Mouse (Mus musculus) heart, postnatal 36 days (tissue): ENCODE measurements around the gene Trank1. TPM values are rescaled to one million over a fixed set of nuclear protein-coding genes. Genes with fewer than 3 reads are reported as not detected.

Experiments
- DNase-seq, 2 experiments: peaks; one replicate each; pipeline ENCODE4 v3.0.0; 2021 to 2022
- intact Hi-C: fragments of 180-260 bp; cut with DNase I; formaldehyde crosslinking; loops from one replicate; pipeline ENCODE4 v1.15.1; 2025
- total RNA-seq, 2 experiments: library from RNA; stranded (reverse); gene quantifications; 2 replicates each; pipeline ENCODE4 v1.2.3; 2021

Gene Trank1
- total RNA-seq, 2 experiments from 2014 or later = not detected

DNA sequence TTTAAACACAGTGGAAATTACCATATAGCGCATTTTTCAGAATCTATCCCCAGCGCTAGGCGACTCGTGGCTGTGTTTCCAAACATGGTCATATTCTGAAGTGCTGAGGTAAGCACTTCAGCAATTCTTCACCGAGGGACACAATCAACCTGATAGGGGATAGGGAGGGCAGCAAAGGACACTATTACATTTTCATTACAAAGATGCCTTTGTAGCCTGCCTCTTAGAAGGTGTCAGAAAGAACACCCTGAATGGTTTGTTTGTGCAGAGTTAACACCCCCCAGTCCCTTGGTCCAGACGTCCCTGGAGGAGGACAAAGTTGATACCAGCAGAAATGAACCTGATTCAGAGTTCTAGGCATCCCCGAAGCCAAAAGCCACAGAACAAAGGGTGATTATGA lies 15.1 kb upstream of the Trank1 start:
- no peak for DNase-seq
- intact Hi-C loops = no loop called here

DNA sequence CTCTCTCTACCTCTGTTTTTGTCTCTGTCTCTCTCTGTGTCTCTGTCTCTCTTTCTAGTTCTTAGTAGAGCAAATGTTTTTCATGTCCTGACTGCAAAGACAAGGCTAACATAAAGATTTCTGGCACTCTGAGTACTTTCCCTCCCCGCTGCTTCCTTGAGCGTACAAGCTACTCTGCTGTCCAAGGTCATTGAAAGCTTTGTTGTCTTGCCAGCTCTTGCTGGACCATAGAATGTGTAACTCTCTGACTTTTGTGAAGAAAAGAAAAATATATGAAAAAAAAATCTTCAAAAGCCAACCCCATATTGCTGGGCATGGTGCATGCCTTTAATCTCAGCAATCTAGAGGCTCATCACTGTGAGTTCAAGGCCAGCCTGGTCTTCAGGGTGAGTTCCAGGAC lies 12.9 kb upstream of the Trank1 start:
- no peak for DNase-seq
- intact Hi-C loops = no loop called here

DNA sequence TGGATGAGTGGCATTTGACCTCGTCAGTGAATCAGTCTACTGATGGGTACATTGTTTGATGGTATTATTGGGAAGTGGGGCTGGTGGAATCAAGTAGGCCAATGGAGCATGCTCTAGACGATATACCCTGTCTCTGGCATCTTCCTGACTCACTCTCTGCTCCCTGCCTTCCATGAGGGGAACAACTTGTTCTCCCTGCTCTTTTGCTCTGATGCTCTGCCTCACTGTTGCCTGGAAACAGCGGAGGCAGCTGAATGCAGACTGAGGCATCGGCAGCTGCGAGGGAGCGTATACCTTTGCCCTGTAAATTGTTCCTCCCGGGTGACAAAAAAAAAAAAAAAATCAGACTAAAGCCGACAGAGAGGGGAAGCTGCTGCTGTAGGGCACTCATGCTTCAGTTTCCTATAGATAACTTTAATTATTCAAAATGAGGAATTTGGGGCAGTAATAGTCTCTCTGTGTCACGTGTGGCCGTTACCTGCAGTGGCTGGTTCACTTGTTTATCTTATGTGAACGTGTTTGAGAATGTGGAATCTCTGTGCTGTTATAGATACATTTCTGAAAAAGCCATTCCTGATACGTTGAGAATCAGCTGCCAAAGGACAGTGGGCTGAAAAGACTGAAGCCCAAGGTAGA lies 9.2 kb upstream of the Trank1 start:
- no peak for DNase-seq
- intact Hi-C loops = no loop called here

DNA sequence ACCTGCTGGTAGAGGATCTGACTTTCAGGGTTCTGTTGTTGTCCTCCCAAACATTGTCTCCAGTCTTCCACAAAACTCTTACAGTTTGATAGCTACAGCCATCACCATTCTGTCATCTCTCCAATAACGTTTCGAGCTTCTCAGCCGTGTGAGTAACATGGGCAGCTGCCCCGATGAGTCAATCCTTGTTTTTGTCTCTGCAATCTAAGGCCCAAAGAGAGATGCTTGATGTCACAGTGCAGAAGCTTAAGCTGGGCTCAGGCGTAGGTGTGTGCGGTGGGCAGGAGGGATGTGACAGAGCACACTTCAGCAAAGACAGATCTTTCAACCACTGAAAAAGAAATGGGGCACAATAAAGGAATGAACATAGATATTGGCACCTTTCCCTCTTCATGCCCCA lies 7.5 kb upstream of the Trank1 start:
- DNase-seq = no peak
- intact Hi-C loops = no loop called here

DNA sequence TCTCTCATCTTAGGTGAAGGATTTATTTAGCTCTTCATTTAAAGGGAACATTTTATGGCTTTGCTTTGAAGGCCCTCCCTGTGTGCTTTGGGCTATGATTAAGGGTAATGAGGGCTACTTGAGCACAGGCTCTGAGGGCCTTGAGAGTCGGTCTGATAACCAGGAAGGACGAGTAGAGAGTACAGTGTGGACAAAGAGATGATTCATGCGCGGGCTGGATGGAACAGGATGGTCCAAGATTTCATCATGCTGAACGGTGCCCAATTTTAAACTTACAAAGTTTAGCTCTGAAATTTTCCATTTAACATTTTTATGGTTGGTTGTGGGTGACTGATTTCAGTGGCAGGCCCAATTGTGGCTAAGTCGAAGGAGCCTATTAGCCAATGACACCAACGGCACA lies 5.4 kb upstream of the Trank1 start:
- no peak for DNase-seq
- intact Hi-C loops = no loop called here

DNA sequence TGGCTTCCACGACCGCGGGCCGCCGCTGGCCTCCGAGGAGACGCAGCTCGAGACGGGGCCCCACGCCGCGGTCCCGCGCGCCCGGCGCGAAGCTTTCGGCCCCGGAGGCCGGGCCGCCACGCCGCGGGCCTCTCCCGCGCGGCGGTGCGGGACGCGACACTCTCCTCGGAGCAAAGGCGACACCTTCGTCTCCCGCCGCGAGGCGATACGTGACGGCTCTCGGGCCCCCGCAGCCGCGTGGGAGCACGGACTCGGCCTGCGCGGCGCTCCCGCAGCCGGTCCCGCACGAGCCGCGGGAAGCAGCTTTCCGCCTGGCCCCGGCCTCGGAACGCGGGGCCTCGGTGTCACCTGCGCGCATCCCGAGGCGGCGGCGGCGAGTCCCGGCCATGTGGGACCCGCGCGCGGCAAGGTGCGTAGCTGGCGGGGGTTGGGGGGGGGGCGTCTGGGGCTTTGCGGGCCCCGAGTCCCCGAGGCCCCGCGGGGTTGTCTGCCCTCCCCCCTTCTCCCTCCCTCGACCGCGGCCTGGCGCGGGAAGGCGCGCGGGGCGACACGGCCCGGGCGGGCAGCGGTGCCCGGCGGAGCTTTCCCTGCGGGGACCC lies 403 bp downstream of the Trank1 start:
- intact Hi-C loops = no loop called here
- no peak for DNase-seq

DNA sequence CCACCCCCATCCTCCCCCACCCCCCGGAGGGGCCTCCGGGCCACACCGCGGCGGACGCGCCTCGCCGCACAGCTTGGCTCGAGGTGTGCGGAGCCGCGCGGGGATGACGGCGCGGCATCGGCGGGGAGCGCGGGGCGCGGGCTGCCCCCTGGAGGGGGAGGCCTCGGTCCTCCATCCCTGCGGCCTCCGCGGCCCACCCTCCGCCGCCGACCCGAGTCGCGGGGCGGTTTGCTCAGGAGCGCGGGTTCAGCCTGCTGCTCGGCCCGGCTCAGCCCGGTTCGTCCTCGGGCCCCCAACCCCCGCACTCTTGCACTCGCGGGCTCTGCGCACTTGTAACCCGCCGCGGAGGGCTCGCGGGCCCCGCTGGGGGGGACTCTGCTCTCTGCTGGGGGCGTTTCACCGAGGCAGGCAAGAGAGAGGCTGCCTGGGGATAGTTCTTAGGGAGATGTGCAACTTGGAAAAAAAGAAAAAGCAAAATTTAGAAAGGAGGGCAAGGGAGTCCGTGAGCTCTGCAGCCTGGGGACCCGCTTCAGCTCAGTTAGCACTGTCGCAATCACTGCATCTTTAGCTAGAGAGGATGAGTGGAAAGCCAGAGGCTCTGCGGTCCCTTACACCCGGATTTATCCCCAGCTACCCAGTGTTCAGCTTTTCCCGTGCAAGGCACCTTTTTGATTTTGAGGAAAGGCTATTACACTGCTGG lies 1.1 kb downstream of the Trank1 start:
- intact Hi-C loops = no loop called here
- DNase-seq = no peak

DNA sequence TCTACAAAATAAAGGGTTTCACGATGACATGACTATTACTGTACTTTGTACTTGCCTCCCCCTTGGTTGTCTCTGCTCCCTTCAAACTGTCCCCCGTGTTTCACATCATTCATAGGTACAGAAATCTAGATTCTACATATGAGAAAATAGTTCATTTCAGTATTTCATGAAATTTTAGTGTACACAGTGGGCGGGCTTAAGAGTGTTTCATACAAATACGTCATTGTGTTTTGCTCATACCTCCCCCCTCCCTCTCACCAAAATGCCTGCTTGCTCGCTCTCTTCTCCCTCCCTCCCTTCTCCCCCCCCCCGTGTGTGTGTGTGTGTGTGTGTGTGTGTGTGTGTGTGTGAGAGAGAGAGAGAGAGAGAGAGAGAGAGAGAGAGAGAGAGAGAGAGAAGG lies 1.8 kb downstream of the Trank1 start:
- intact Hi-C loops = no loop called here
- DNase-seq = no peak

DNA sequence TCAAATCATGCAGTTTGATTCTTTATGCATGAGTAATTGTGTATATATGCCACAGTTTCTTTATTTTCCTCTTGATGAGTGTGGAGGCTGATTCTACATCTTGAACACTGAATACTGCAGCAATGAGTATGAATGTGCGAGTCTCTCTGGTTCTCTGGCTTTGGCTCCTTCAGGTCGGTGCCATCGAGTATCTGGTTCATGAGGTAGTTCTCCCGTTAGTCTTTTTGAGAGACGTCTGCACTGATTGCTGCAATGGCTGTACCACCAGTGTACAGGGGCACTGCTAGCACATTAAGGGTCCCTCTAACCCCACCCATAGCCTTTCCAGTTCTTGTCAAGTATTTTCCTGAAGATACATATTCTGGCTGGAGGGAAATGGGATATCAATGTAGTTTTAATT lies 2.3 kb downstream of the Trank1 start:
- no peak for DNase-seq
- intact Hi-C loops = no loop called here

DNA sequence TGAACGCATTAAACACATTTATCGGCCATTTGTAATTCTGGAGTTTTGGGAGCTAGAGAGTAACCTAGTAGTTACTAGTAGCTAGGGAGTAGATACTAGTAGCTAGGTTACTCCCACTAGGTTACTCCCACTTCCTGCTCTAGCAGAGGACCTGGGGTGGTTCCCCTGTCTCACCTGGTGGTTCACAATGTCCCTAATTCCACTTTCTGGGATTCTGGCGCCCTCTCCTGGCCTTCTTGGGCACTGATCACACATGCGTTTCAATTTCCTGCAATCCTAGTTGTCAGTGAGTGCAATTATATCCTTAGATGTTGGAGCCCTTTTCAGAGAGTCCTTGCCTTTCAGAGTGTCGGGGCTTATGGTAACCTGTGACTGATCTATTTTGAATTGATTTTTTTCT lies 2.7 kb downstream of the Trank1 start:
- intact Hi-C loops = no loop called here

DNA sequence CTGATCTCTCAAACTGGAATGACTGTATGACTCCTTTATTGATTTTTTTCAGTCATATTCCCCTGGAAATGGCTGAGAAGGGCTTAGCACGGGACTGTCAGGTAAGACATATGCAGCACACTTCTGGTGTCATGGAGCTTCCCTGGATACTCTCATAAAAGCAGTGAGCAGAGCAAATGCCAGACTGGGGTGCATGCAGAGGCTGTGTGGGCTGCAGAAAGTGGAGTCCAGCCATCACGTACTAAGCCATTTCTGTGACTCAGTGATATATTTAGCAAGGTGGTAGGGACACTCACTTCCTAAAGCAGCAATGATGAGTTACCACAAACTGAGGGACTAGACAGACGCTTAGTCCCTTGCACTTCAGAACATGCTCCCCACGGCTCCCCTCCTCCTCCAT lies 9.4 kb downstream of the Trank1 start:
- DNase-seq = no peak
- intact Hi-C loops = no loop called here

More for the DNA sequence above, 2.7 kb downstream of the Trank1 start:
- peak; percentile 9 to 38 for DNase-seq

DNA sequence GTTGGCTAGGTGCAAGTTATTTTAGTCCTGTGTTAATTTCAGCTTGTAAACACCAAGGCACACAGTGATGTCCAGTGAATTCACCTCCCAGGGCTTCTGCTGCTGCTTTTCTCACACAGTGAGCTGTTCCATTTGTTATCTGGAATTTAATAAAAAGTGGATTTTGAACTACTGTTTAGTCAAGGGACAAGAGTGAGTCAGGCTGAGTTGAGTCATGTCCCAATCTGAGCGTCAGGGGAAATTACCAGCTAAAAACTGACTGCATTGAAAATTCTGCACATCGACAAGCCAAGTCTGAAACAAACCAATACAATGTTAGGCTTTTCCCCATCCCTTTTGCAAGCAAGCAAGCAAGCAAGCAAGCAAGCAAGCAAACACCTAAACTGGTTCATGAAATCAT lies 13.3 kb downstream of the Trank1 start:
- intact Hi-C loops = no loop called here
- DNase-seq = no peak

DNA sequence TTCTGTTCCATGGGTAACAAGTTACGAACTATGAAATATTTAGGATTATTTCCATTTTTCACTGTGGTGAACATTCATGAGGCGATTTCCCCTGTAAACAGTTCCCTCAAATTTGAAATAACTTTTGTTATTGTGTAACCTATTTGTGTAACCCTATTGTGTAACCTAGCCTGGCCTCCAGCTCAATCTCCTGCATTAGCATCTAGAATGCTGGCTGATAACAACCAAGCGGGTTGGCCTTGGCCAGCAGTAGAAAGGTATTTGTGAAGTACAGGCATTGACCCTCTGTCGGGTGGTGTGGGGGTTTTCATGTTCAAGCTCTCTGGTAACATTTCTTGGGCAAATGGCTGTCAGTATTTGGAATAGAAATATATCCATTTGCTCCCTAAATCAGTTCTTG lies 18.3 kb downstream of the Trank1 start:
- DNase-seq = no peak
- intact Hi-C loops = no loop called here

DNA sequence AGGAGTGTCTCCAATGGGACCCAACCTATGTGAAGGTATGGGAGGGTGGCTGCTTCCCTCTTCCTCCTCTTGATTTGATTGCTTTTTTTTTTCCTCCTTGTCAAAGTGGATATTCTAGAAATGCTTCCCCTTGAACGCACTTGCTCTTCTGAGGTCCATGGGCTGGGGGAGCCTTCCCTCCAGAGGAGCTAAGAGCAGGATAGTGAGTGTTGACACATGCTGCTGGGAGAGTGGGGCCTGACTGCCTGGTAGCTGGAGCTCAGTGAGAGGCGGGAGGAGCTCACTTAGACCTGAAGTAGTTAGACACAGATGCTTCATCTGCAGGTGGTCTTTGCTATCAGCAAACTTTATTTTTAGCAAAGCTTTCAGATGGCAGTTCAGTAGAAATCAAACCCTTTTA lies 22.3 kb downstream of the Trank1 start:
- intact Hi-C loops = no loop called here
- DNase-seq = no peak

DNA sequence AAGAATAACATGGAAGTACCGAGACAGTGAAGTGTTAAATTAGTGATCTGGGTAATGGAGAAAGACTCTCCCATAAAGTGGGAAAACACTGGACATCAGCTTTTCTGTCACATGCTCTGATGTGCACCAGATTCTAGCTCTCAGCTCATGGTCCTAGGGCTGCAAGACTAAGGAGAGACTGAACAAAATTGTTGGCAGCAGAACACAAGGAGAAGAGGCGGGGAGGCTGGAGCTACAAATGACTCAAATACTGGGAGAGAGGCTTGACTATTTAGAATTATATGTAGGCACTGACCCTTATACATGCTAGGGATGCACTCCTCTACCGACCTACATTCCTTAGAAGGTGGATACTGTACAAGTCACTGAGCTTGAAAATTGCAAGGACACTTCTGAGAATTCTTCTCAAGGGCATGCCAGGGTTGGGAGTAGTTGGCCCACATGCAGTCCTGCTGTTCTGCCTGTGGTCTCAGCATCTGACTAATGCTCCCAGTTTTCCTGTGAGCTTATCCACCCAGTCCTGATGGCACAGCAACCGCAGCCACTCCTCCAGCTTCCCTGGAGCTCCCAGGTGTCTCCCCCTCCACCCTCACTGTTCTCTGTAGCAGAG lies 23.1 kb downstream of the Trank1 start:
- intact Hi-C loops = no loop called here
- DNase-seq = no peak

DNA sequence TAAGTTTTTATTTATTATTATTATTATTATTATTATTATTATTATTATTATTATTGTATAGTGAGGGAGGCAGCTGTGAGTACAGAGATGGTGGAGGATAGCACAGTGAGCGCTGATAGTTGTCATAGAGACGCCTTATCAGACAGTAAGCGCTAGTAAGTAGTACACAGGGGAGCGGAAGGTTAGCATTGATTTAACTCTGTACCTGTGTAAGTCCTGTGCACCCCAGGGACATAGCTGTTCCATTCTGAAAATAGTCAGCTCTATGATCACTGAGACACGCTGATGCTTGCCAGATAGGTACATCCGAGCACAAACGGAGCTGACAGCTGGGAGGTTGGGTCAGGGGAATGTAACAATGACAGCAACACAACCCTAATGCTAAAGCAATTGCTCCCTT lies 39.7 kb downstream of the Trank1 start:
- no peak for DNase-seq
- intact Hi-C loops = loop anchor here (10.0 kb wide), 1 partner anchor 564 kb away; no protein-coding TSS in a partner anchor

DNA sequence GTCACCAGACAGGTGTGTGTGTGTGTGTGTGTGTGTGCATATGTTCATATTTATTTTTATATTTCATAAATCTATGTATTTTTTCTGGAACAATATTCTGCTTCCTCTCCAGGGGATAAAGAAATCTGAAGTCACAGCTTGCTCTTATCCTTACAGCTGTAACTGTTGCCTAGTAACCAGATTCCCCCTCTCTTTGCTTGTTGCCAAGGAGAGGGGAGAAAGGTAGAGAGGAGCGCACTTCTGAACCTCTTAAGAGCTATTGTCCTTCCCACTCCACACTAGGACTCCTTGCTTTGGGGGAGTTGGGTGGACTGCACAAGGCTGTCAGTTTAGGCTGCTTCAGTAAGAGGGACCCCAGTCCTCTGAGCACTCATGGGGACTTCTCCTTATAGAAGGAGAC lies 40.1 kb downstream of the Trank1 start:
- DNase-seq = no peak
- intact Hi-C loops = loop anchor here (10.0 kb wide), 1 partner anchor 563 kb away; no protein-coding TSS in a partner anchor

DNA sequence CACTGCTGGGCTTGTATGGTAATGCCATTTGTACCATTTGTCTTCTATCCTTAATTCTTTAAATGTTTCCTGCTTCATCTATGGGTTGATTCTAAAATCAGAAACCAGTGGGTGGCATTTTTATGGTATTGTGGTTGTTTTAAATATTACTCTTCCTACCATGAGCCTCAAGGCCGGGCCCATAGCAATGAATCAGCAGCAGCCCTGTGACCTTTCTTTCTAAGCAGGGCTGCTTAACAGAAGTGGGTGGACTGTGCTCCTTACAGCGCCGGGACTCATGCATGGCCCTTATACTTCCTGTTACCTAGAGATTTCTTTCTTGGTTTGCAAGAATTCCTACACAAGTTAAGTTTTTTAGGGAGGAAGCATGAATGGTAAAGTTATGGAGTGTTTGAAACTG lies 41.1 kb downstream of the Trank1 start:
- intact Hi-C loops = loop anchor here (10.0 kb wide), 1 partner anchor 562 kb away; no protein-coding TSS in a partner anchor
- DNase-seq = no peak

DNA sequence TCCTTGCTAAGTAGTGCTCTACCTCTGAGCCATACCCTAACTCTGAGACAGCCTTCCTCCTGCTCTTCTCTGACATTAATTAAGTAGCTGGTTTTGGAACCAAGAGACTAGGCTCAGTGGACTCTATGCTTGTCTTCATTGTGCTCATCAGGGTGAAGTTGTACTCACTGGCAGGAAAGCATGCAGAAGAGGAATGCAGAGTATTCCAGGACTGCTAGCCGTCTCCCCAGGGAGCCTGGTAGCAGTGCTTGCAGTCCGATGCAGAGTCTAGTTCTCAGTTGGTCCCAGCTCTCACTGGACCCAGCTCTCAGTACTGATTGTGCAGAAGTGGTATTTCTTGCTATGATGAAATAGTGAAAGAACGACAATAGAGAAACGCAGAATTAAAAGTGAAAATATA lies 43.5 kb downstream of the Trank1 start:
- no peak for DNase-seq
- intact Hi-C loops = loop anchor here (10.0 kb wide), 1 partner anchor 560 kb away; no protein-coding TSS in a partner anchor

DNA sequence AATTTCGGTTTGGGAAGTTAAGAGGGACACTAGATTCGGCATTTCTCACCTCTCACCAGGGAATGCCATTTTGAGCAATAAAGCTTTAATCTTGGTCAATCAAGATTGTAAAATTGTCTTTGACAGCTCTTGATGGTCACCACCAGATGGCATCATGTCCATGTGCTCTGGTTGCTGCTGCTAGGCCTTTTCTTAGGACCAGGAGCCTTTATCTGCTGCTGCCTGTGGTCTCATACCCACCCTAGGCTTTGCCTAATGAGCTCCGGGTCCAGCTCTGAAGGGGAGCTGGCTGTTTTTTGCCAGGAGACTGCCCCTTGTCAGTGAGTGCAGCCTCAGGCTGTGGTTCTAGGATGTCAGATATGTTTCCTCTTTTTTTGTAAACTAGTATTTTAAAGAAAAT lies 44.8 kb downstream of the Trank1 start:
- intact Hi-C loops = loop anchor here (1.0 to 10.0 kb wide), 2 partner anchors 123 to 558 kb away; no protein-coding TSS in a partner anchor
- peak in 1 of 2 experiments; percentile 11 for DNase-seq

DNA sequence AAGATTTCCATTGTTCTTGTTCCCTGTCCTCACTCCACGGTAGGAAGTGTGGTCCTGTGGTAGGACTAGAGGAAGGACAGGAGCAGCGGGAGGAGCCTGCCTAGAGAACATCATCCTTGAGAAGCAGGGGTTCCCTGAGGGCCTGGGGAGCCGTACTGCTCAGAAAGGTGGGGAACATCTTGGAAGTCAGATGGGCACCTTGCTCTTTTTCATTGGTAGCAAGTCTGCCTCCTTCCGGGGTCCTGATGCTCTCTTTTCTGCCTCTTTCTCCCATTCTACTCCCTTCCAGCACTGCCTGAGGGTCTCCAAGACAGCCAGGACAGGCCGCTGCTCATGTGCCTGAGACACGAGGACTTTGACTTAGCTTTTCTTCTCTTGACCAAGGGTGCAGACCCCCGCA lies 52.1 kb downstream of the Trank1 start:
- no peak for DNase-seq
- intact Hi-C loops = no loop called here

DNA sequence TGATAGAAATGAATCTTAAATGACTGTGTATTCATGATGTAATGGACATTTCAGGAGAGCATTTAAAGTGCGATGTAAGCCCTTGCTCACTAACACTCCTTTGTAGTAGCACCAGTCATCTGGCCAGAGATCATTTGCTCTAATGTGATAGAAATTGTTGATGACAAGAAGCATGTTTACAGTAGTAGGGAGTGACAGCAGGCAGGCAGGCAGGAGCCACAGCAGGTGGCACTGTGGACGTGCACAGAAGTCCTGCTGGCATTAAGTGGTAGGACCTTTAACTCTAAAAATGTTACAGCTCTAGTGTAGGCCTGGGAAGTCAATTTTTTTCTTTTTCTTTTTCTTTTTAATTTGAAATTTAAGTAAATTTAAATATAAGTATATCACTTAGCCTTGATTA lies 56.2 kb downstream of the Trank1 start:
- intact Hi-C loops = no loop called here
- no peak for DNase-seq
